Mouse (Mus musculus): ENCODE data around the gene Abhd8.

DNA sequence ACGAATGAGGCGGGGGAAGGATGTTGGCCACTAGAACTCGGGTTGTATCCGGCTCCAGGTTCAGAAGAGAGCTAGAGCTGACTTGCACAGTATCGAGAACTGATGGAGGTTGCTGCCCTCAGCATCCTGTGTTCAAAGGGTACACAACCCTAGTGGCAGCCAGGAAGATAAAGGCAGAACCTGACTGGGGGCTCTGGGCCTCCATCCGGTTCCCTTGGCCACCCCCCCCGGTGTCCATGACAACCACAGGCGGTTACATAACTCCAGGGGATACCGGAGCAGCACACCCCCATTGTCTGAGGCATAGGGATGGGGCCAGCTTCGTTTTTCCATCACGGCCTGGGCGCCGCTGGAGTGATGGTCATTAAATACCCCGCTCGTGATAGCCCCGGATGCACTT, 669 bp downstream of the Abhd8 start:
- TF ChIP-seq CTCF (IDR thresholded peaks at IDR 0.05; ENCODE audit: low read depth): no peak
- no peak for TF ChIP-seq EP300 (IDR thresholded peaks at IDR 0.05; ENCODE audit: low read depth)
